Mouse (Mus musculus): ENCODE data around the gene Vash2.

DNA sequence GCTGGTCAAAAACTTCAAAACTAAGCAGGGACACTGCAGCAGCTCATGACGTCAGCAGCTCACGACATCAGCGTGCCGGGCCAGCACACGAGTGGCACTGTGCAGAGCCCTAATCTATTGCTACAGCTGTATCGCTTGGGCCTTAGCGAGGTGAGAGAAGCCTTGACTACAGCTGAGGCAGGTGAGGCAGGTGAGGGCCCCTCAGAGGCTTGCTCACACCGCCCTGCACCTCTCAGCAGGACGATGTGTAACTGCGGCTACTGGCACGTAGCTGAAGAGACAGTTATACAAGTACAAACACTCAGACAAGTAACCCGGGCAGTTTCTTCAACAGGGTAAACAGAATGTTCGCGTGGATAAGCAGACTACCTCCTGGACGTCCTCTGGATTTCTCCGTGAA is 74.4 kb downstream of the Vash2 start:
- TF ChIP-seq CTCF (IDR thresholded peaks at IDR 0.05; ENCODE audit: low read depth, low read length) (no peak), POLR2A (IDR thresholded peaks at IDR 0.05; ENCODE audit: insufficient read depth, low read length) (no peak), EP300 (IDR thresholded peaks at IDR 0.05; ENCODE audit: insufficient read depth, low read depth, low read length) (no peak)
